Mouse (Mus musculus) C2C12 (cell line): ENCODE results near the gene Cdc42bpg. TPM values are rescaled to one million over a fixed set of nuclear protein-coding genes. Genes with fewer than 3 reads are reported as not detected.

ENCODE experiments used
- H3K27me3 ChIP-seq: one replicate; pipeline ENCODE4 v1.6.1; 2011; ENCODE audit not compliant: control insufficient read depth, insufficient read depth, insufficient read length
- H3K36me3 ChIP-seq: one replicate; pipeline ENCODE4 v1.6.1; 2011; ENCODE audit not compliant: control insufficient read depth, insufficient read depth
- H3K4me3 ChIP-seq: one replicate; pipeline ENCODE4 v1.5.1; 2011; ENCODE audit warnings: mild to moderate bottlenecking, control low read depth; ENCODE audit not compliant: poor library complexity, insufficient read depth, severe bottlenecking
- H3K79me2 ChIP-seq: one replicate; pipeline ENCODE4 v1.6.1; 2011; ENCODE audit not compliant: control insufficient read depth, insufficient read depth
- H3K79me3 ChIP-seq: one replicate; pipeline ENCODE4 v1.6.1; 2011; ENCODE audit warnings: low read depth, control low read depth
- H3ac ChIP-seq: one replicate; pipeline ENCODE3; 2011; ENCODE audit warnings: low read depth; ENCODE audit not compliant: control insufficient read depth, insufficient read length
- CEBPB ChIP-seq: IDR thresholded peaks from one replicate; pipeline ENCODE4 v1.6.1; 2011; ENCODE audit warnings: low read depth, mild to moderate bottlenecking, control low read depth, moderate library complexity
- CTCF ChIP-seq: IDR thresholded peaks from one replicate; pipeline ENCODE4 v1.5.1; 2011; ENCODE audit not compliant: control insufficient read depth, insufficient read depth, insufficient read length
- FOSL1 ChIP-seq: IDR thresholded peaks from one replicate; pipeline ENCODE4 v1.8.0; 2011; ENCODE audit warnings: mild to moderate bottlenecking, low read length; ENCODE audit not compliant: poor library complexity, insufficient read depth, severe bottlenecking
- MAX ChIP-seq: IDR thresholded peaks from one replicate; pipeline ENCODE4 v1.6.1; 2011; ENCODE audit warnings: mild to moderate bottlenecking, control low read depth
- MYOD1 ChIP-seq: IDR thresholded peaks from one replicate; pipeline ENCODE4 v1.6.1; 2011; ENCODE audit warnings: low read depth; ENCODE audit not compliant: control insufficient read depth, insufficient read length
- MYOG ChIP-seq: IDR thresholded peaks from one replicate; pipeline ENCODE4 v1.6.1; 2011; ENCODE audit not compliant: control insufficient read depth, insufficient read length; ENCODE audit errors: extremely low read depth
- USF1 ChIP-seq: IDR thresholded peaks from one replicate; pipeline ENCODE4 v1.6.1; 2011; ENCODE audit warnings: low read depth, mild to moderate bottlenecking, control low read depth, moderate library complexity
- long read RNA-seq, 2 experiments: library from polyadenylated mRNA; unstranded; transcript quantifications; one replicate each; pipeline ENCODE4 v2.0.0; 2019 to 2020
- polyA plus RNA-seq: library from polyadenylated mRNA; unstranded; fragments of >200 nt; fragmentation: generic; extraction: Trizol; gene quantifications from one replicate; pipeline ENCODE4 v1.2.1, GENCODE M21; 2012; ENCODE audit warnings: missing spikeins

Cdc42bpg gene
- 7.2 TPM for polyA plus RNA-seq
- long read RNA-seq, experiment 1 = 0 reads
- long read RNA-seq, experiment 2 = 0 reads

GRCm38 (mm10) chr19:6306137-6306551, at the start of gene Cdc42bpg:
Cdc42bpg (plus strand) TSS chr19:6306456.
- no peaks in the 10 kb centered on the region for H3K79me2 ChIP-seq
- H3K79me3 ChIP-seq = no peaks in the 10 kb centered on the region
- H3K27me3 ChIP-seq = no peaks in the 10 kb centered on the region
- H3K36me3 ChIP-seq = no peaks in the 10 kb centered on the region
- TF ChIP-seq CTCF = no peak
- no peak for TF ChIP-seq MYOD1
- no peak for TF ChIP-seq CEBPB
- no peak for TF ChIP-seq FOSL1
- no peak for TF ChIP-seq USF1
- no peak for TF ChIP-seq MYOG
- no peak for TF ChIP-seq MAX
- H3ac ChIP-seq = peak within 1 kb of the TSS; percentile 67
- H3K4me3 ChIP-seq = peak within 1 kb of the TSS; percentile 18

GRCm38 (mm10) chr19:6260428-6260827, 45.8 kb upstream of the Cdc42bpg start:
- H3K79me3 ChIP-seq = no peaks in the 10 kb centered on the region
- no peak overlapping the region for H3ac ChIP-seq
- H3K27me3 ChIP-seq = no peaks in the 10 kb centered on the region
- peaks cover 21% of the 10 kb centered on the region for H3K36me3 ChIP-seq
- no peak overlapping the region for H3K4me3 ChIP-seq
- TF ChIP-seq MYOG (no peak), USF1 (no peak), CTCF (no peak), FOSL1 (no peak), MAX (no peak), CEBPB (no peak), MYOD1 (no peak)
- H3K79me2 ChIP-seq = no peaks in the 10 kb centered on the region

GRCm38 (mm10) chr19:6260946-6261345, 45.3 kb upstream of the Cdc42bpg start:
- H3K79me2 ChIP-seq = no peaks in the 10 kb centered on the region
- H3K79me3 ChIP-seq = no peaks in the 10 kb centered on the region
- no peak for TF ChIP-seq USF1
- TF ChIP-seq MYOD1 = no peak
- TF ChIP-seq CTCF = no peak
- no peak for TF ChIP-seq MYOG
- TF ChIP-seq CEBPB = no peak
- no peak for TF ChIP-seq MAX
- TF ChIP-seq FOSL1 = no peak
- H3ac ChIP-seq = no peak overlapping the region
- no peak overlapping the region for H3K4me3 ChIP-seq
- H3K27me3 ChIP-seq = no peaks in the 10 kb centered on the region
- H3K36me3 ChIP-seq = peaks cover 21% of the 10 kb centered on the region

- TF ChIP-seq MYOD1 (no peak), FOSL1 (no peak), CTCF (no peak), MAX (no peak), CEBPB (no peak), MYOG (no peak), USF1 (no peak)
Measured at GRCm38 (mm10) chr19:6261379-6261778, 44.9 kb upstream of the Cdc42bpg start.

GRCm38 (mm10) chr19:6262222-6262621, 44.0 kb upstream of the Cdc42bpg start:
- Histone ChIP-seq H3K27me3 (no peaks in the 10 kb centered on the region), H3K79me3 (no peaks in the 10 kb centered on the region), H3K4me3 (no peak overlapping the region), H3K36me3 (peaks cover 16% of the 10 kb centered on the region), H3K79me2 (no peaks in the 10 kb centered on the region), H3ac (no peak overlapping the region)
- no peak for TF ChIP-seq FOSL1
- no peak for TF ChIP-seq MYOD1
- peak; percentile 95 for TF ChIP-seq CTCF

More at GRCm38 (mm10) chr19:6261379-6261778, 44.9 kb upstream of the Cdc42bpg start:
- Histone ChIP-seq H3K4me3 (no peak overlapping the region), H3K79me2 (no peaks in the 10 kb centered on the region), H3K79me3 (no peaks in the 10 kb centered on the region), H3K36me3 (peaks cover 20% of the 10 kb centered on the region), H3K27me3 (no peaks in the 10 kb centered on the region), H3ac (no peak overlapping the region)

- H3K27me3 ChIP-seq = no peaks in the 10 kb centered on the region
- H3K79me2 ChIP-seq = no peaks in the 10 kb centered on the region
- no peak for TF ChIP-seq CEBPB
- no peak for TF ChIP-seq USF1
- no peak for TF ChIP-seq MAX
- TF ChIP-seq MYOG = no peak
- TF ChIP-seq FOSL1 = no peak
- TF ChIP-seq MYOD1 = no peak
- TF ChIP-seq CTCF = no peak
- no peak overlapping the region for H3ac ChIP-seq
- H3K79me3 ChIP-seq = no peaks in the 10 kb centered on the region
- H3K4me3 ChIP-seq = no peak overlapping the region
- H3K36me3 ChIP-seq = peaks cover 15% of the 10 kb centered on the region
Measured at GRCm38 (mm10) chr19:6262839-6263433, 43.3 kb upstream of the Cdc42bpg start.
